Mouse (Mus musculus) ES-E14 (cell line): ENCODE results near the gene Lrmda.

Experiments
- HCFC1 ChIP-seq: IDR thresholded peaks from 2 replicates; pipeline ENCODE4 v1.6.1; 2012; ENCODE audit warnings: low read length, inconsistent platforms, borderline replicate concordance; ENCODE audit not compliant: insufficient read depth
- ZNF384 ChIP-seq: IDR thresholded peaks from 2 replicates; pipeline ENCODE4 v1.6.1; 2012; ENCODE audit warnings: low read depth, low read length, inconsistent platforms

GRCm38 (mm10) chr14:22156991-22157390 lies 137.5 kb downstream of the Lrmda start:
- no peak for TF ChIP-seq ZNF384
- TF ChIP-seq HCFC1 = no peak
